Mouse (Mus musculus) limb, embryonic 15.5 days (tissue): ENCODE results near the gene Hs2st1. TPM values are rescaled to one million over a fixed set of nuclear protein-coding genes. Genes with fewer than 3 reads are reported as not detected.

Source experiments
- ATAC-seq: fragments of 200-750 bp; cut with Nextera tagmentation; 2 replicates; pipeline ENCODE4 v1.8.0; 2017; ENCODE audit warnings: low read depth, moderate TSS enrichment; ENCODE audit not compliant: insufficient number of reproducible peaks, low FRiP score, low TSS enrichment
- H3K27ac ChIP-seq: fragments of 300-500 bp; sonication (generic); 2 replicates; pipeline ENCODE4 v1.5.1; 2015; ENCODE audit warnings: moderate library complexity, mild to moderate bottlenecking, inconsistent platforms
- H3K27me3 ChIP-seq: fragments of 300-500 bp; sonication (generic); 2 replicates; pipeline ENCODE4 v1.6.1; 2015; ENCODE audit warnings: inconsistent platforms
- H3K36me3 ChIP-seq: fragments of 300-500 bp; sonication (generic); 2 replicates; pipeline ENCODE4 v1.6.1; 2015; ENCODE audit warnings: inconsistent platforms
- H3K4me1 ChIP-seq: fragments of 300-500 bp; sonication (generic); 2 replicates; pipeline ENCODE4 v1.6.1; 2015; ENCODE audit warnings: inconsistent platforms
- H3K4me2 ChIP-seq: fragments of 300-500 bp; sonication (generic); 2 replicates; pipeline ENCODE4 v1.6.1; 2015; ENCODE audit warnings: mild to moderate bottlenecking, inconsistent platforms
- H3K4me3 ChIP-seq: fragments of 300-500 bp; sonication (generic); 2 replicates; pipeline ENCODE4 v1.5.1; 2015; ENCODE audit warnings: mild to moderate bottlenecking, inconsistent platforms
- H3K9ac ChIP-seq: fragments of 300-500 bp; sonication (generic); 2 replicates; pipeline ENCODE4 v1.6.1; 2015; ENCODE audit warnings: inconsistent platforms
- H3K9me3 ChIP-seq: fragments of 300-500 bp; sonication (generic); 2 replicates; pipeline ENCODE4 v1.6.1; 2016; ENCODE audit warnings: inconsistent platforms
- WGBS: fragments of 180-500 bp; shearing (Covaris S2); methylation state at CpG from one replicate; pipeline ENCODE4 v1.1.7; 2015; 5-methylcytosine and 5-hydroxymethylcytosine counted together
- polyA plus RNA-seq: library from polyadenylated mRNA; unstranded; fragments of >200 nt; fragmentation: Nextera tagmentation; extraction: Ambion mirVana; gene quantifications from 2 replicates; pipeline ENCODE4 v1.2.1, GENCODE M21; 2015

Hs2st1 gene
- polyA plus RNA-seq, 1 experiment from 2014 or later: 13.5 TPM

DNA sequence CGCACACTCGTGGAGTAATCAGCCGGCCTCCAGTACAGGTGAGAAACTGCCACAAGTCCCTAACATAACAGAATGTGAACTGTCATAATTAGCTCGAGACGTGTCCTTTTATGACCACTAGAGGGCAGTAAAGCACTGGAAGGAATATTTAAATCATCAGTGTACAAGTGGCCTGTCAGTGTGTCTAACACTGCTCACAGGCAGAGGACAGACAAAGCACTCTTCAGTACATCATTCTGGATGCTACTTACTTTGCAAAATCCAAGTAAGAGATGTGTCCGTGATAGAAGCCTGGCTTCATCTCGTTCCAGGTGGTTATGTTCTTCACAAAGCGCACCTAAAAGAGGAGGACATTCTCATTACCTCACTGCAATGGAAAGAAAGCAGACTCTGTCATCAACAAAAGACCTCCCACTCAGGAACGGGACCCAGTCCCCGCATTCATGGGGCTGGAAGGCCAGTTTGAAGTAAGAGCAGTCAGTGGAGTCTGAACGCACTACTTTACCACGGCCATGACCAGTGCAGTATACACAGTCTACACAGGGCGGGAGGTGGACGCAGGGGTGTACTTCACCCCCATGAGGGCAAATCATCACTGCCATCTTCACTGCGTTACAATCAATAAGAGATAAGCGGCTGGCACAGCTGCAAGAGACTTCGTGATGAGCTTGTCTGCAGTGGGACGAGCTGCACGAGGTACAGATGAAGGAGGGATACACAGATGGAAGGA is 116.1 kb downstream of the Hs2st1 start:
- 69% methylated on average over 19 of the region's 19 CpGs for WGBS
- peak; percentile 62; the same call in 1 of the 2 replicates for ATAC-seq
- no peak overlapping the region for H3K27ac ChIP-seq

GRCm38 (mm10) chr3:144448977-144449376 is 121.0 kb downstream of the Hs2st1 start:
- H3K4me3 ChIP-seq: no peak overlapping the region
- H3K9me3 ChIP-seq: no peaks in the 10 kb centered on the region
- no peak overlapping the region for H3K4me2 ChIP-seq
- no peak overlapping the region for H3K9ac ChIP-seq
- H3K36me3 ChIP-seq: peaks cover 27% of the 10 kb centered on the region
- no peak overlapping the region for H3K27ac ChIP-seq
- 92% methylated on average over 6 of the region's 6 CpGs for WGBS
- H3K4me1 ChIP-seq: no peaks in the 10 kb centered on the region
- no peaks in the 10 kb centered on the region for H3K27me3 ChIP-seq
- ATAC-seq: no peak

More for the DNA sequence above, 116.1 kb downstream of the Hs2st1 start:
- Histone ChIP-seq H3K9me3 (no peaks in the 10 kb centered on the region), H3K27me3 (no peaks in the 10 kb centered on the region), H3K4me3 (no peak overlapping the region), H3K9ac (no peak overlapping the region), H3K4me1 (no peaks in the 10 kb centered on the region), H3K36me3 (peaks cover 12% of the 10 kb centered on the region; the same call in 1 of the 2 replicates), H3K4me2 (no peak overlapping the region)

DNA sequence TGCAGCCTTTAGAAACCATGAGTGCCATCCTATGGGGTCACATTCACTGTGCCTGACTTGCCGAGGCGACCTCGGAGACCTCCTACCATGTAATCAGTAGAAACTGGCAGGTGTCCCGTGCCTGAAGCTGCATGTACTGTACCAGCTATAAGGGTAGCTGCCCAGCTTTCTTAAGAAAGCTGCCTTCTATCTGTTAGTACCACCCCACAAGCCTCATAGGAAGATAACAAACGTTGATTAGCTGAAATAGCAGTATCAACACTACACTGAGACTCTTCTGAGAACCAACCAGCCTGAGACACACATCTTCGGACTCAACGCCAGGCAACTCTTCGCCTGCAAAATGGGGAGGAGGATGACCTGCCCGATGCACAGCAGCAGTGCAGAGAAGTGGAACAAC is 122.1 kb downstream of the Hs2st1 start:
- 84% methylated on average over 9 of the region's 9 CpGs for WGBS
- no peak overlapping the region for H3K27ac ChIP-seq
- H3K9ac ChIP-seq: no peak overlapping the region
- no peaks in the 10 kb centered on the region for H3K9me3 ChIP-seq
- H3K27me3 ChIP-seq: no peaks in the 10 kb centered on the region
- peaks cover 23% of the 10 kb centered on the region for H3K36me3 ChIP-seq
- H3K4me1 ChIP-seq: no peaks in the 10 kb centered on the region
- no peak for ATAC-seq
- H3K4me3 ChIP-seq: no peak overlapping the region
- H3K4me2 ChIP-seq: no peak overlapping the region

GRCm38 (mm10) chr3:144446081-144446634 is 123.8 kb downstream of the Hs2st1 start:
- H3K4me3 ChIP-seq: no peak overlapping the region

GRCm38 (mm10) chr3:144437871-144438398 is 132.0 kb downstream of the Hs2st1 start:
- Histone ChIP-seq H3K27me3 (no peaks in the 10 kb centered on the region), H3K4me1 (no peaks in the 10 kb centered on the region), H3K27ac (no peak overlapping the region), H3K9ac (no peak overlapping the region), H3K4me3 (no peak overlapping the region), H3K9me3 (no peaks in the 10 kb centered on the region), H3K36me3 (peaks cover 16% of the 10 kb centered on the region; the same call in 1 of the 2 replicates), H3K4me2 (no peak overlapping the region)
- ATAC-seq: no peak
- 95% methylated on average over 14 of the region's 14 CpGs for WGBS

More at GRCm38 (mm10) chr3:144446081-144446634, 123.8 kb downstream of the Hs2st1 start:
- Histone ChIP-seq H3K4me1 (no peaks in the 10 kb centered on the region), H3K4me2 (no peak overlapping the region), H3K9ac (no peak overlapping the region), H3K27me3 (no peaks in the 10 kb centered on the region), H3K9me3 (no peaks in the 10 kb centered on the region), H3K27ac (no peak overlapping the region), H3K36me3 (peaks cover 18% of the 10 kb centered on the region)
- 89% methylated on average over 14 of the region's 14 CpGs for WGBS
- no peak for ATAC-seq

GRCm38 (mm10) chr3:144436076-144436475 is 133.9 kb downstream of the Hs2st1 start:
- no peaks in the 10 kb centered on the region for H3K4me1 ChIP-seq
- H3K27me3 ChIP-seq: no peaks in the 10 kb centered on the region
- peaks cover 16% of the 10 kb centered on the region; the same call in 1 of the 2 replicates for H3K36me3 ChIP-seq
- WGBS: 70% methylated on average over 3 of the region's 3 CpGs
- no peak overlapping the region for H3K9ac ChIP-seq
- H3K9me3 ChIP-seq: no peaks in the 10 kb centered on the region
- ATAC-seq: no peak
- no peak overlapping the region for H3K4me2 ChIP-seq
- H3K27ac ChIP-seq: no peak overlapping the region
- no peak overlapping the region for H3K4me3 ChIP-seq

DNA sequence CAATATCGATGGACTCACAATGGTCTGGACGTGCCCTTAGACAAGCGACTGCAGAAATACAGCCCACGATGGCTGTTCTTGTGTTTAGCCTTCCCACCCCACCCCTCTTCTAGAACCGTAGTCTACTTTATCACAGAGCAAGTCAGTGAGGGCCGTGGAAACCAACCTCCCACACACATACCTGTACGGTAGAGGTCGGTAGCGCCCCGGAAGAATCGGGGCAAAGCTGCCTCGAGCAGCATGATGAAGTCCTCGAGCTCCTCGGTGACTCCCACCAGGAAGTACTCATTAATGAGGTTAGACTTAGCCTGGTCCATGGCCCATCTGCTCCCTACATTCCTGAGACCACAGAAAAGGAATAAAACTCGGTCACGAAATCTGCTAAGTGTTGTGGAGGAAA is 134.7 kb downstream of the Hs2st1 start:
- H3K9ac ChIP-seq: no peak overlapping the region
- H3K4me2 ChIP-seq: no peak overlapping the region
- H3K36me3 ChIP-seq: peaks cover 12% of the 10 kb centered on the region; the same call in 1 of the 2 replicates
- no peaks in the 10 kb centered on the region for H3K9me3 ChIP-seq
- no peak overlapping the region for H3K4me3 ChIP-seq
- no peaks in the 10 kb centered on the region for H3K27me3 ChIP-seq
- WGBS: 86% methylated on average over 16 of the region's 16 CpGs
- no peaks in the 10 kb centered on the region for H3K4me1 ChIP-seq
- no peak for ATAC-seq
- no peak overlapping the region for H3K27ac ChIP-seq

- Histone ChIP-seq H3K27me3 (no peaks in the 10 kb centered on the region), H3K9ac (no peak overlapping the region), H3K36me3 (peaks cover 12% of the 10 kb centered on the region; the same call in 1 of the 2 replicates), H3K27ac (no peak overlapping the region), H3K9me3 (no peaks in the 10 kb centered on the region), H3K4me3 (no peak overlapping the region), H3K4me1 (no peaks in the 10 kb centered on the region), H3K4me2 (no peak overlapping the region)
- 91% methylated on average over 17 of the region's 17 CpGs for WGBS
- no peak for ATAC-seq
Measured at GRCm38 (mm10) chr3:144434276-144434675, 135.7 kb downstream of the Hs2st1 start.

- Histone ChIP-seq H3K36me3 (peaks cover 12% of the 10 kb centered on the region; the same call in 1 of the 2 replicates), H3K4me2 (no peak overlapping the region), H3K27ac (no peak overlapping the region), H3K9ac (no peak overlapping the region), H3K9me3 (no peaks in the 10 kb centered on the region), H3K4me1 (peaks cover 3% of the 10 kb centered on the region; the same call in 1 of the 2 replicates), H3K4me3 (no peak overlapping the region), H3K27me3 (no peaks in the 10 kb centered on the region)
- WGBS: 64% methylated on average over 7 of the region's 7 CpGs
- ATAC-seq: no peak
Measured at GRCm38 (mm10) chr3:144433039-144433438, 136.9 kb downstream of the Hs2st1 start.

GRCm38 (mm10) chr3:144432143-144432577 is 137.8 kb downstream of the Hs2st1 start:
- Histone ChIP-seq H3K9me3 (no peaks in the 10 kb centered on the region), H3K4me3 (no peak overlapping the region), H3K36me3 (peaks cover 12% of the 10 kb centered on the region; the same call in 1 of the 2 replicates), H3K27me3 (no peaks in the 10 kb centered on the region), H3K27ac (no peak overlapping the region), H3K4me1 (peaks cover 3% of the 10 kb centered on the region; the same call in 1 of the 2 replicates), H3K9ac (no peak overlapping the region), H3K4me2 (no peak overlapping the region)
- no peak for ATAC-seq
- WGBS: 51% methylated on average over 10 of the region's 10 CpGs

GRCm38 (mm10) chr3:144428514-144429431 is 141.2 kb downstream of the Hs2st1 start:
- WGBS: 53% methylated on average over 8 of the region's 8 CpGs
- Histone ChIP-seq H3K36me3 (peaks cover 3% of the 10 kb centered on the region; the same call in 1 of the 2 replicates), H3K4me1 (peaks cover 3% of the 10 kb centered on the region; the same call in 1 of the 2 replicates), H3K4me2 (no peak overlapping the region), H3K27ac (peak overlapping the region; percentile 50; the same call in 1 of the 2 replicates), H3K4me3 (no peak overlapping the region), H3K9me3 (no peaks in the 10 kb centered on the region), H3K9ac (no peak overlapping the region), H3K27me3 (no peaks in the 10 kb centered on the region)
- ATAC-seq: peak; percentile 33; the same call in 1 of the 2 replicates
